Mouse (Mus musculus) C2C12 (cell line): ENCODE data around the gene Odf2.

Experiments used
- CEBPB ChIP-seq: IDR thresholded peaks from one replicate; pipeline ENCODE4 v1.6.1; 2011; ENCODE audit warnings: low read depth, mild to moderate bottlenecking, control low read depth, moderate library complexity
- CTCF ChIP-seq: IDR thresholded peaks from one replicate; pipeline ENCODE4 v1.5.1; 2011; ENCODE audit not compliant: control insufficient read depth, insufficient read depth, insufficient read length
- FOSL1 ChIP-seq: IDR thresholded peaks from one replicate; pipeline ENCODE4 v1.8.0; 2011; ENCODE audit warnings: mild to moderate bottlenecking, low read length; ENCODE audit not compliant: poor library complexity, insufficient read depth, severe bottlenecking
- MAX ChIP-seq: IDR thresholded peaks from one replicate; pipeline ENCODE4 v1.6.1; 2011; ENCODE audit warnings: mild to moderate bottlenecking, control low read depth
- MYOD1 ChIP-seq: IDR thresholded peaks from one replicate; pipeline ENCODE4 v1.6.1; 2011; ENCODE audit warnings: low read depth; ENCODE audit not compliant: control insufficient read depth, insufficient read length
- MYOG ChIP-seq: IDR thresholded peaks from one replicate; pipeline ENCODE4 v1.6.1; 2011; ENCODE audit not compliant: control insufficient read depth, insufficient read length; ENCODE audit errors: extremely low read depth
- USF1 ChIP-seq: IDR thresholded peaks from one replicate; pipeline ENCODE4 v1.6.1; 2011; ENCODE audit warnings: low read depth, mild to moderate bottlenecking, control low read depth, moderate library complexity

GRCm38 (mm10) chr2:29926542-29926941 is 37.5 kb downstream of the Odf2 start:
- TF ChIP-seq USF1 (no peak), MYOG (no peak), CTCF (no peak), MYOD1 (no peak), CEBPB (no peak), FOSL1 (no peak), MAX (no peak)
